Mouse (Mus musculus) stomach, embryonic 16.5 days (tissue): ENCODE data around the gene Timm10. TPM values are rescaled to one million over a fixed set of nuclear protein-coding genes. Genes with fewer than 3 reads are reported as not detected.

ENCODE experiments used
- polyA plus RNA-seq: library from polyadenylated mRNA; unstranded; fragments of >200 nt; fragmentation: Nextera tagmentation; extraction: Ambion mirVana; gene quantifications from 2 replicates; pipeline ENCODE4 v1.2.1, GENCODE M21; 2015

Timm10 gene
- polyA plus RNA-seq, 1 experiment from 2014 or later = 45.6 TPM

Other genes with a start within 250 kb of the Timm10 start
- 75.7 and 84.4 TPM in 2 replicates for gene Ctnnd1, start 176.2 kb upstream of the Timm10 start, polyA plus RNA-seq
- 0.26 TPM in 2 replicates for gene Btbd18, start 167.9 kb upstream of the Timm10 start, polyA plus RNA-seq
- 184 and 203 TPM in 2 replicates for gene Selenoh, start 156.2 kb upstream of the Timm10 start, polyA plus RNA-seq
- gene Gm28635, start 149.0 kb upstream of the Timm10 start, polyA plus RNA-seq = not detected in 2 replicates
- gene Med19, start 148.6 kb upstream of the Timm10 start, polyA plus RNA-seq = 27.2 and 28.3 TPM in 2 replicates
- gene Tmx2, start 147.9 kb upstream of the Timm10 start, polyA plus RNA-seq = 125 and 127 TPM in 2 replicates
- 36.9 and 40.0 TPM in 2 replicates for gene Zdhhc5, start 111.8 kb upstream of the Timm10 start, polyA plus RNA-seq
- gene Clp1, start 99.6 kb upstream of the Timm10 start, polyA plus RNA-seq = 26.6 and 28.4 TPM in 2 replicates
- 7.4 and 8.0 TPM in 2 replicates for gene Ypel4, start 92.9 kb upstream of the Timm10 start, polyA plus RNA-seq
- gene Gm19426, start 83.3 kb upstream of the Timm10 start, polyA plus RNA-seq = 5.7 and 6.3 TPM in 2 replicates
- 98.2 and 102 TPM in 2 replicates for gene Serping1, start 51.6 kb upstream of the Timm10 start, polyA plus RNA-seq
- 67.7 and 68.9 TPM in 2 replicates for gene Ube2l6, start 28.2 kb upstream of the Timm10 start, polyA plus RNA-seq
- gene Smtnl1, start 4.3 kb upstream of the Timm10 start, polyA plus RNA-seq = 0.42 and 1.7 TPM in 2 replicates
- gene Slc43a1, start 11.9 kb downstream of the Timm10 start, polyA plus RNA-seq = 20.8 TPM in 2 replicates
- gene Rtn4rl2, start 59.7 kb downstream of the Timm10 start, polyA plus RNA-seq = 0.37 TPM in 1 of 2 replicates, not detected in the other
- gene Slc43a3, start 109.6 kb downstream of the Timm10 start, polyA plus RNA-seq = 37.3 and 41.9 TPM in 2 replicates
- gene Prg2, start 153.5 kb downstream of the Timm10 start, polyA plus RNA-seq = 2.2 and 2.4 TPM in 2 replicates
- 0.28 TPM in 1 of 2 replicates, not detected in the other for gene Prg3, start 161.2 kb downstream of the Timm10 start, polyA plus RNA-seq
- gene Ssrp1, start 210.2 kb downstream of the Timm10 start, polyA plus RNA-seq = 211 and 239 TPM in 2 replicates
- 1.6 and 1.8 TPM in 2 replicates for gene P2rx3, start 210.5 kb downstream of the Timm10 start, polyA plus RNA-seq
- gene Tnks1bp1, start 221.0 kb downstream of the Timm10 start, polyA plus RNA-seq = 66.9 and 81.6 TPM in 2 replicates